Mouse (Mus musculus): Measurements from ENCODE around the gene Nrxn1.
A peak's percentile ranks its signal among the peaks of the same experiment; 100 is the strongest.
"Not testable (repeated sequence)": the region's sequence is repeated elsewhere in the genome, so short reads cannot be mapped to it uniquely, and the experiment has no call there.

Gene Nrxn1

DNA sequence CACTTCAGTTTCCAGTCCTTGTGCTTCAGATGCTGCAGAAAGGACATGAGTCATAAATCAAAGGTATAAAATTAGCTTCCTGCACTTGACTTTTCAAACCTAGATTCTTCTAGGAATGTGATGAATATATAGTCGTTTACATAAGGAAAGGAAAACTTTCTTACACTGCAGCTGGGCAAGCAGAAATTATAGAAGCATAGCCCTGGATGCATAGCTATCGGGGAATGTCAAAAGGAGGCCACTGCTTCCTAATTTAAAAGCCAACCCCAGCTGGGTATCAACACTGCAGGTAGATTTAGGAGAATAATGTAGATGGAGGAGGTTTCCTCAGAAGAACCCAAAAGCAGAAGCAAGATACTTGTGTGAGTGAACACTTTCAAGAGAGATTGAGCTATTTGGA, 523.0 kb downstream of the Nrxn1 start:
- no peak for DNase-seq

DNA sequence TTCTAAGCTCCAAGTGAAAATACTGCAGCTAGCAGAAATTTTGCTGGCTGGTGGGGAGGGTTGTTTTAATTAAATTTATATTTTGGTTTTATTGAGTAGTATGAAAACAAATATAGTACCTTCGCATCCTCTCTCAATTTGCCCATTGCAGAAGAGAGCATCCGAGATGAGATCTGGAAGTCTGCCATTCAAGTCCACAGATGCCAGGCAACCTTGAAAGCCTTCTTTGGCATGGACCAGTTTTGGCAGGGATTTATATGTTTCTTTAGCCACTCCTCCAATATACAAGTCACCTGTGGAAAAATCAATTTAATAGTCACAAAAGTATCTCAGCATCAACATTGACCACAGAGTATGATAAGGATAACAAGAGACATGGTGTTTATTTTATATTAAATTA, 527.7 kb downstream of the Nrxn1 start:
- peak; percentile 84 to 88 for DNase-seq

- DNase-seq, result peak; percentile 52 to 61
Observed at GRCm38 (mm10) chr17:90556376-90556775, 536.5 kb downstream of the Nrxn1 start.

DNA sequence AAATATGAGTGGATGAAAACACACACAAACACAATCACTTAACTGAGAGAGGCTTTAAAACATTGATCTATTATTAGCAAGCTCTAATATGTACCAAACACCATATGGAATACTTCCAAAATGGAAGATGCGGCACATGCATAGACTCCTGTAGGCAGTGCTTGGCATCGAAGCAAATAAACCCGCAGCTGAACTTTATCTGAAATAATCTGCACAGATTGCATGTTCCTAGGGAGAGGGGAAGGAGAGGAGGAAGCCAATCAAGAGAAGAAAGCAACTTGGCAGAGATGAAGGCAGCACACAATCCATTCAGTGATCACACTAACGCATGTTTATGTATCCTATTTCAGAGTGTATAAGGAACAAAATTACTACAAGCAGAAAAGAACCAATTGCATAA, 542.5 kb downstream of the Nrxn1 start:
- DNase-seq, result peak; percentile 26 to 46

GRCm38 (mm10) chr17:90546806-90547205, 546.1 kb downstream of the Nrxn1 start:
- DNase-seq, result no peak

DNA sequence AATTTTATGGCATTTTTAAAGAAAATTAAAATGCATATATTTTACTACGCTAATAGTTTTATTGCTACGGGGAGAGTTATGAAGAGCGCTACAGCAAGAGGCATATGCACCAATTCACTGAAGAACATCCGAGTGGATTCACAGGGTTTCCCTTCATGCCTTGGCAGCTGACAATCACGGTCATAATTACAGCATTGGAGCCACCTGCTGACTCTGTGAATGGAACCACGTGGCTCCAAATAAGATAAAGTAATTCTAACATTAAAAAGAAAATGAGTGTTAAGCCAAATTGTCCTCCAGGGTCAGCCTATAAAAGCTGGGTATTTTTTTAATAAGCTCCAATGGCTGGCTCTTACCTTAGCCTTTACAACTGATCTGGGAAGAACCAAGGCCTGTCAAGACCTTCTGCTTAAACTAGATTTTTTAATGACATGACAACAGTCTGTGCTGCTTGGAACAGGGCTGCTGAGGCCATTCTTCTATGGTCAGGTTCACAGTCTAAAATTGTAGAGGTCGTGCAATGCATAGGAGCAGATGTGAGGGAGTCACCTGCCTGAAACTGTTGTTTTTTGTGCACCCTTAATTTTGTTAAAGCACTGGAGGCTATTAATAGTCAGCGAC, 548.1 kb downstream of the Nrxn1 start:
- peak in 1 of 2 experiments; percentile 10 for DNase-seq

DNA sequence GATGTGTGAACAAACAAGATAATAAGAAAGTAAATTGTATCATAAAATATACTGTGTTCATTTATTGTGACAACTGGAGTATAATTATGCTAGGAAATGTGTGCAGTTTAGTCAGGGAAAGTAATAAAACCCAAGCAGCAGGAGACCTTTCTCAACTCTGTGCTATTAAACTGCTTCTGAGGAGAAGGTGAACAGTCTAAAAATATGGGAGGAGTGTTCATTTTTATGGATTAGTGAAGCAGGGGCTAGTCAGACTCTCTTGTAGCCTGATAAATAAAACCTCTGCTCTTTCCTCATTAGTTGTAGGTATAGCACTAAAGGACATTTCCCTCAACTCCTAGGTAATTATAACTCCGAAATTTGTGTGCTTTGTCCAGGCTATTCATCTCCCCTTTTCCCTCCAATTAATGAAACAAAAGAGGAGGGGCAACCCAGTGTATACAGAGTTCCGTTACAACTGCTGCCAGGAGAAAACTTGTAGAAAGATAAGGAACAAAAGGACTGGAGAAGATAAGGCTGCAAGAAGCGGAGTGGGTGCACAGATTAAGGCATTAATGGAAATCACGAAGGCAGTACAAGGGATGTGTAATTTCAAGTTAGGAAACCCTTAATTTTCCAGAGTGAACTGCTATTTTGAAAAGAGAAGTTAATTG, 548.8 kb downstream of the Nrxn1 start:
- no peak for DNase-seq

- DNase-seq, result peak in 1 of 2 experiments; percentile 9
Observed at GRCm38 (mm10) chr17:90531443-90531842, 561.4 kb downstream of the Nrxn1 start.

DNA sequence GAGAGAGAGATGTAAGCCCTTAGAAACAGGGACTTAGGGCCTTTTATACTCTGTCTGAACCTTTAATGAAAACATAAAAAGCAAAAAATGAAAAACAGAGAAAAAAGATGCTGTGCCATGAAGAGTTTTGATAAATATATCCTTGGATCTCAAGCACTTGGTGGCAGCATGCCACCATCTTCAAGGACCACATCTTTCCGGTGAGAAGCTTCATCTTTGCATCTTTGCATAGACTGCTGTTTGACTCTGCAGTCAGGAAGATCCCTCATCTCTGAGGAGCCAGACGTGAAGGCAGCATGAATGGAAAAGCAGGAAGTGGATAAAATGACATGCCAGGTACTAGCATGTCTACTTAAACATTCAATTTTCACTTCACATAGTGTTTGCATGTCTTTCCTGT, 586.8 kb downstream of the Nrxn1 start:
- no peak for DNase-seq

DNA sequence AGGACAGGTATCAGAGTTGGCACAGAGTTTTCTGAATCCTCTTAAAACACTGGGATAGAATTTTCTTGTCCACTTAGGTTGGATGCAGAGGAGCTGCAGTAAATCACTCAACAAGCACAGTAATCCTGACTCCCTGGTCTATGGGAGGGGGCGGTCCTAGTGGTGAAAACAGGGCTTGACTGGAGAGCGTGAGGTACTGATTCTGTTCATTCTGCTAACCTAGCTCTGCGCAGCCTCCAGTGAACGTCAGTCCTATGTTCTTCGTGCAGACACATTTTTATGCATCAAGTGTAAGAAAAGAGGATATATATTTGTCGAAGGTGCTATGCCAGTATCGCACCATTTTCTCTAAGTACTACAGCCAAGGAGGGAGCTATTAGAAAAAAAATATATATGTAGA, 588.9 kb downstream of the Nrxn1 start:
- DNase-seq, result not testable (repeated sequence)

DNA sequence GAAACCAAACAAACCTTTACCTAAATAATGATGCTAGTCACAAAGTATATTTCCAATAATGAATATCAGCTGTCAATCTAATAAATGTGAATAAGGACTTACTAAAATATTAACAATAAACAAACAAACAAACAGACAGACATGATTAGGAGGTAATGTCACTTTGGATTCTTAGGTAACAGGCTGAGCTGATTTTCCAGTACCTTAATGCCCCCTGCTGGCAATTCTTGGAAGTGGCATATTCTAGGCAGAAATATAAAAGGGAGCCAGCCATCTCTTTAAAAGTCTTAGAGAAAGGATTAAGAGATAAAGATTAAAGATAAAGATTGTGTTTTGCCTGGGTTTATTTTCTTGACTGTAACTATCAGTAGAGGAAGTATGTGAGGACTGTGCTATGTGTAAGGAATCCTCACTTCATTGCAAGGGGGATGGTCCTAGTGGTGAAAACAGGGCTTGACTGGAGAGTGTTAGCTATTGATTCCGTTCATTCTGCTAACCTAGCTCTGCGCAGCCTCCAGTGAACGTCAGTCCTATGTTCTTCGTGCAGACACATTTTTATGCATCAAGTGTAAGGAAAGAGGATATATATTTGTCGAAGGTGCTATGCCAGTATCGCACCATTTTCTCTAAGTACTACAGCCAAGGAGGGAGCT, 591.7 kb downstream of the Nrxn1 start:
- peak; percentile 85 to 90 for DNase-seq

GRCm38 (mm10) chr17:90479531-90480250, 613.2 kb downstream of the Nrxn1 start:
- no peak for DNase-seq

- DNase-seq, result peak; percentile 28 to 49
Observed at GRCm38 (mm10) chr17:90456748-90457147, 636.1 kb downstream of the Nrxn1 start.

GRCm38 (mm10) chr17:90455904-90456303, 637.0 kb downstream of the Nrxn1 start:
- peak; percentile 79 to 80 for DNase-seq

DNA sequence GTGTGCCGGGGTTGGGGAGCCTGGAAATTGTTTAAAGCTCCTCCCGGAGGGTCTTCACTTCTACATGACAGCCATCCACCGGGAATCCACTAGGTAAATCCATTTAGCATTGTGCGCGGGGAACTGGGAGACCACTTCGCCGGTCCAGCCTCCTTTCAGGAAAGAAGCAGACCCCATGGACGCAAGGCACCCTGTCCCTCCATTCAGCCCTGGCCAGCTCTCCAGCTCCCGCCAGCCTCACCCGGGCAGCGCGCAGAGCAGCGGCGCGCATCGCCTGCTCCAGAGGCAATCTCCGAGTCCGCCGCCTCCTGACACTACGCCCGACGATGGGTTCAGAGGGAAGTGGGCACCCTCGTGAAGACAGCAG, 637.5 kb downstream of the Nrxn1 start:
- peak; percentile 75 to 80 for DNase-seq

DNA sequence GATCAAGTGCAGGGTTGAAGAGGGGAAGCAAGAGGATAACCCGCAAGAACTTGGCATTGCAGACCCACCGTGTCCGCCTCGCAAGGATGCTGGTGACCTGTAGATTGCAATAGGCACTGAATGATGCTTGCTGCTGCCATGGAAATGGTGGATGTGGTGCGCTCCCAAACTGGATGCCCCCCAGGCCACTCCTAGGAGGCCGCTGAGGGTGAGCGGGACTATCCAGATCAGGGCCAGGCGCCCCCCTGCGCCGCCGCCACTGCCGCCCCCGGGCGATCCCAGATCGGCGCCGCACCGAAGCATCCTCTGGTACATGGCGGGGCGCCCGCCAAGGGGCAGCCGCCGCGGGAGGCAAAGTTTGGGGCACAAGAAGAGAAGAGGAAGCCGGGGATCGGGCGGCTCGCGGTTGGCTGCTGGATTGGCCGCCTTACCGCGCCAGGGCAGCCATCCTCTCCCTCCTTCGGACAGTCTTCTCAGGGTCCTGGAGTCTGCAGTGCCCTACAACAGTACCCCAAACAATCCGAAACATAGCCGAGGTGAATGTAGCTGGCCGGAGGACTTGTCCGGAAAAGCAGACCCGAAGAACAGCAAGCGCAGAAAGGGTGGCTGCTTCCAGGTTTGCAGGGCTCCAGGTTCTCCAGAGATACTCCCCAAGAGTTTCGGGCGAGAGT, 638.0 kb downstream of the Nrxn1 start:
- DNase-seq, result peak; percentile 71 to 74

DNA sequence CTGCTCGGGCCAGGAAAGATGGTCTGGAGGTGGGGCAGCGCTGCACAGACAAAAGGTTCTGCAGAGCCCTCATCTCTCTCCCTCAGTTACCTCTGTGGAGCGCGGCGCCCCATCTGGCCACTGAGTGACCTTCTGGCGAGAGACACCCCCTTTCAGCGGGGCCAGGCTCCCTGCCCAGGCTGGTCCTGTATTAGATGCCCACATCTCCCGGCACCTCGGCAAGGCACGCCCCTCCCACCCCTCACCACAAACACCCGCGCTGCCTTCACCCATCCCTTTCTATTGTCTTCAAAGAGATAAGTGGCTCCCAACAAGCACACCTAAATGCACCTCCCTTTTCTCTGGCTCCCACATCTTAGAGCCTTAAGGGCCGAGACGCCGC, 638.5 kb downstream of the Nrxn1 start:
- DNase-seq, result peak; percentile 91 to 93

DNA sequence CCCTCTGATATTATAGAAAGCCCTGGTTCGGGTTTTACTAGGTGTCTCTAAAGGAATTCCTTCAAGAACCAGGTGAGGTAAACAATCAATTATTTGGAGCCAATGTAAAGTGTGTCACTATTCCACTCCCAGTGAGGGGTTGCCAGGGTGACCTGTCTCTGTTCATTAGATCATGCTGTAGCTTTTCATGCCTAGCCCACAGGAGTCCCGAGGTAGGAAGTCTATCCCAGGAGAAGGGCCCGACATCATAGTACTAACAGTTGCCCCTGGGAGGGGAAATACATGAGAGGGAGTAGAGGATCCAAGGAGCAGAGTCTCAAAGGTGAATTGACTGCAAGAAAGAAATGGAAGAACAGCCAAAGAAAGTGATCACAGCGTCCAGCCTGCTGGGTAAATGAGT, 639.6 kb downstream of the Nrxn1 start:
- peak; percentile 24 to 33 for DNase-seq

GRCm38 (mm10) chr17:90452770-90453169, 640.1 kb downstream of the Nrxn1 start:
- peak; percentile 62 to 68 for DNase-seq

- peak in 1 of 2 experiments; percentile 18 for DNase-seq
Observed at GRCm38 (mm10) chr17:90451384-90451783, 641.5 kb downstream of the Nrxn1 start.

DNA sequence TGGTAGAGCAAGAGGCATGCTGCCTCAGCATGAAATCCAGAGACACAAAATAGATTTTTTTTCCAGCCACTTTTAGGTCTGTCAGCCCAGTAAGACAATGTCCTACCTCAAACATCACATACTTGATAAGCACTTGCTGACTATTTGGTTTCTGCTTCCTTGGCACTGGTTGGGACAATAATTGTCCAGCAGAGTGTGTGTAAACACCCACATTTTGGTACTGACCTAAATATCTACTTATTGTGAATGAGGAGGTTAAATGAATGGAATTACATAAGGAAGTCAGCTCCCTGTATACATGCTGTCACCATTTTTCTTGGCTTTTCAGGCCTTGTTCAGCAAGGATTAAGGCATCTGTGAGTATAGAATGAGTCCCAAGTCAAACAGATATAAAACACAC, 649.8 kb downstream of the Nrxn1 start:
- DNase-seq, result no peak

DNA sequence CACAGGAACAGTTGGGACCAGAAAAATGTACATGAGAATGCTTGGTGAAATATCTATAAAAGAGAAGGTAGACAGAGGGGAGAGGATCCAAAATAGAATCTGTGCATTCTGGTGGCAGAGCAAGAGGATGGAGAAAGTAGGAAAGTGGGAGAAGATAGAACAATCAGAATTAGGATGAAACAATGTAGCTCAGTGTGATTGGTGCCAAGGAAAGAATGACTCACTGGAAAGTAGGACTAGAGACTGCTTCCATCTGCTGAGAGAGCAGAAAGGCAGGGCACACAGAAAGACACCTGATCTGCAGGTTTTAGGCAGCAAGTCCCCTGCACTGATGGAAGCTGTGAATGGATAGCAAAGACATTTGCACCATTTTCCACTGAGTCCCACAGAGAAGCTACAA, 657.0 kb downstream of the Nrxn1 start:
- DNase-seq, result peak; percentile 32 to 35

GRCm38 (mm10) chr17:90435371-90435770, 657.5 kb downstream of the Nrxn1 start:
- peak; percentile 60 for DNase-seq

Measured in cerebellum, postnatal 10 days (tissue).